ENCODE assay signal across 8 mouse cellular contexts in genomic region chr9:75515464-75516113, GRCm38 (mm10). TPM values are rescaled to one million over a fixed set of nuclear protein-coding genes. Genes with fewer than 3 reads are reported as not detected.
A peak's percentile ranks its signal among the peaks of the same experiment; 100 is the strongest.
DNase-seq lines count a peak whose midpoint lies in the region; ATAC-seq and TF ChIP-seq lines count a peak whose summit lies in the region.

No protein-coding gene starts in this region.

- no peak overlapping the region for H3K27ac ChIP-seq in thymus, adult 2 months (ENCODE audit: control insufficient read depth, insufficient read depth, low read length)
- no peak overlapping the region for H3K27ac ChIP-seq in cerebellum, adult 2 months (ENCODE audit: insufficient read depth, low read length)
- H3K27ac ChIP-seq in forebrain, embryonic 16.5 days (ENCODE audit: low read length), result no peak overlapping the region

- H3K4me2 ChIP-seq in forebrain, embryonic 16.5 days (ENCODE audit: low read length), result no peak overlapping the region

- H3K27me3 ChIP-seq in thymus, adult 2 months (ENCODE audit: control insufficient read depth, insufficient read depth, low read length), result no peaks in the 10 kb centered on the region
- no peaks in the 10 kb centered on the region for H3K27me3 ChIP-seq in cerebellum, adult 2 months (ENCODE audit: control insufficient read depth, insufficient read depth, low read length)
- no peaks in the 10 kb centered on the region for H3K27me3 ChIP-seq in forebrain, embryonic 16.5 days (replicated peaks; ENCODE audit: control insufficient read depth, insufficient read depth, low read length)

- TF ChIP-seq POLR2A in thymus, adult 2 months (IDR thresholded peaks at IDR 0.05; ENCODE audit: control insufficient read depth, extremely low read depth, insufficient read depth, low read length, poor library complexity), result no peak
- no peak for TF ChIP-seq POLR2A in cerebellum, adult 2 months (IDR thresholded peaks at IDR 0.05; ENCODE audit: borderline replicate concordance, insufficient read depth, low read length)

- no peaks in the 10 kb centered on the region for H3K9me3 ChIP-seq in forebrain, embryonic 16.5 days (ENCODE audit: control insufficient read depth, low read length)

- H3K4me1 ChIP-seq in thymus, adult 2 months (replicated peaks; ENCODE audit: control insufficient read depth, insufficient read depth, low read length), result no peaks in the 10 kb centered on the region
- peaks cover 7% of the 10 kb centered on the region for H3K4me1 ChIP-seq in cerebellum, adult 2 months (ENCODE audit: control insufficient read depth, insufficient read depth, low read length)
- peaks cover 5% of the 10 kb centered on the region for H3K4me1 ChIP-seq in forebrain, embryonic 16.5 days (replicated peaks; ENCODE audit: control insufficient read depth, insufficient read depth, low read length)

- H3K9ac ChIP-seq in forebrain, embryonic 16.5 days (replicated peaks; ENCODE audit: low read depth, low read length), result no peak overlapping the region

- TF ChIP-seq CTCF in thymus, adult 2 months (IDR thresholded peaks at IDR 0.05; ENCODE audit: borderline replicate concordance, control insufficient read depth, extremely low read depth, insufficient read depth, low read length, poor library complexity), result no peak
- TF ChIP-seq CTCF in cerebellum, adult 2 months (IDR thresholded peaks at IDR 0.05; ENCODE audit: borderline replicate concordance, insufficient read depth, low read depth, low read length), result peak; percentile 82

- no peak overlapping the region for H3K4me3 ChIP-seq in thymus, adult 2 months (ENCODE audit: control insufficient read depth, insufficient read depth, low read length)
- no peak overlapping the region for H3K4me3 ChIP-seq in cerebellum, adult 2 months (replicated peaks; ENCODE audit: insufficient read depth, low read depth, low read length)
- H3K4me3 ChIP-seq in forebrain, embryonic 16.5 days (replicated peaks; ENCODE audit: low read length), result no peak overlapping the region

- peak; percentile 89 for ATAC-seq in forebrain, embryonic 16.5 days

- WGBS in thymus, adult 2 months, result 83% methylated on average over 12 of the region's 12 CpGs
- 58% methylated on average over 12 of the region's 12 CpGs for WGBS in cerebellum, adult 2 months
- 57% methylated on average over 12 of the region's 12 CpGs for WGBS in forebrain, embryonic 16.5 days

- DNase-seq in thymus, adult 2 months, result peak; percentile 50
- no peak for DNase-seq in thymus, adult 18-20 months
- peak; percentile 60 to 71 for DNase-seq in cerebellum, adult 2 months
- DNase-seq in kidney, adult 8-10 months, result peak; percentile 11 to 24
- DNase-seq in liver, result peak; percentile 28
- DNase-seq in naive thymus-derived CD4-positive, alpha-beta T cell, adult 2 months (ENCODE audit: low read depth), result peak; percentile 69
- DNase-seq in thymus, postnatal 4 days, result peak; percentile 54

- peaks cover 32% of the 10 kb centered on the region for H3K36me3 ChIP-seq in thymus, adult 2 months (ENCODE audit: control insufficient read depth, insufficient read depth, low read length)
- H3K36me3 ChIP-seq in forebrain, embryonic 16.5 days (ENCODE audit: control insufficient read depth, insufficient read depth), result peaks cover 5% of the 10 kb centered on the region

RNA-seq across cellular contexts. Expression of gene Tmod3, which starts 43.9 kb away (rescaled TPM):
- polyA plus RNA-seq in thymus, adult 2 months (2012; rRNA removed), result 30.6 and 32.0 TPM in 2 replicates
- 45.4 and 50.6 TPM in 2 replicates for polyA plus RNA-seq in cerebellum, adult 2 months (2012; rRNA removed)
- 107 and 113 TPM in 2 replicates for polyA plus RNA-seq in forebrain, embryonic 16.5 days (2015; fragmentation: Nextera tagmentation; extraction: Ambion mirVana)

Comparison
In these comparisons a context has a peak if more than half of its experiments do, and no peak if none do; other contexts are left out.
1. DNase-seq: peak in thymus, adult 2 months (single experiment), cerebellum, adult 2 months (2 of 2), kidney, adult 8-10 months (2 of 2), liver (single experiment), naive thymus-derived CD4-positive, alpha-beta T cell, adult 2 months (single experiment) and thymus, postnatal 4 days (single experiment); none in thymus, adult 18-20 months (0 of 2).